Mouse (Mus musculus) embryonic fibroblast, embryonic 13.5 days (primary cell): ENCODE measurements around the gene Dlg2.

Experiments
- CTCF ChIP-seq: IDR thresholded peaks from 2 replicates; pipeline ENCODE4 v1.5.1; 2011; ENCODE audit warnings: mild to moderate bottlenecking, control low read depth, low read length, moderate library complexity, borderline replicate concordance; ENCODE audit not compliant: insufficient read depth
- POLR2A ChIP-seq: IDR thresholded peaks from 2 replicates; pipeline ENCODE4 v1.6.1; 2011; ENCODE audit warnings: low read depth, mild to moderate bottlenecking, control low read depth, low read length, moderate library complexity

GRCm38 (mm10) chr7:91481574-91482197, 1005.2 kb downstream of the Dlg2 start:
- TF ChIP-seq POLR2A (no peak), CTCF (no peak)
